Mouse (Mus musculus) mature B cell (primary cell): ENCODE measurements around the gene Vegfd.

ENCODE experiments used
- in situ Hi-C: fragments of 300-500 bp; cut with MboI; formaldehyde crosslinking; loops from 2 replicates; pipeline ENCODE4 v1.14.3; 2019

The Vegfd gene

GRCm38 (mm10) chrX:164373081-164373480 lies at the start of gene Vegfd:
Vegfd (plus strand) TSS chrX:164373378.
- in situ Hi-C loops, result no loop called here

GRCm38 (mm10) chrX:164323391-164323913 lies 49.7 kb upstream of the Vegfd start:
- in situ Hi-C loops, result no loop called here

GRCm38 (mm10) chrX:164330351-164330750 lies 42.8 kb upstream of the Vegfd start:
- in situ Hi-C loops, result no loop called here

DNA sequence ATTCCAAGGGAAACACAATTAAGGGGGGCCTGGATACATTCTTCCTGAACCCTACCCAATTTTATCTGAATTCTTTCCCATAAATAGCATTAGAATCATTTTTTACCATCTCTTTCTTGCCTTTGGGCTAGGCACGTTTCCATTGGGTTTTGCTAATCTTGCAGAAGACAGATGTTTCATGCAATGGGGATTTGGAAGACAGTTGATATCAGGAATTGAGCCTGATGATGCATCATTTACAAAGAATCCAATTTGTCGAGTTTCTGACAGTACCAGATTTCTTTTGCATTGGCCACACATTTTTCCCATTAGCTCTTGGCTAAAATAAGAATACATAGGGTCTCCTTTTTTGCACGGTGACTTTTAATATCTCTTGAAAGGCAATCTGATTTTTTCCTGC lies 42.4 kb upstream of the Vegfd start:
- in situ Hi-C loops, result no loop called here

GRCm38 (mm10) chrX:164338591-164338990 lies 34.6 kb upstream of the Vegfd start:
- in situ Hi-C loops, result no loop called here

DNA sequence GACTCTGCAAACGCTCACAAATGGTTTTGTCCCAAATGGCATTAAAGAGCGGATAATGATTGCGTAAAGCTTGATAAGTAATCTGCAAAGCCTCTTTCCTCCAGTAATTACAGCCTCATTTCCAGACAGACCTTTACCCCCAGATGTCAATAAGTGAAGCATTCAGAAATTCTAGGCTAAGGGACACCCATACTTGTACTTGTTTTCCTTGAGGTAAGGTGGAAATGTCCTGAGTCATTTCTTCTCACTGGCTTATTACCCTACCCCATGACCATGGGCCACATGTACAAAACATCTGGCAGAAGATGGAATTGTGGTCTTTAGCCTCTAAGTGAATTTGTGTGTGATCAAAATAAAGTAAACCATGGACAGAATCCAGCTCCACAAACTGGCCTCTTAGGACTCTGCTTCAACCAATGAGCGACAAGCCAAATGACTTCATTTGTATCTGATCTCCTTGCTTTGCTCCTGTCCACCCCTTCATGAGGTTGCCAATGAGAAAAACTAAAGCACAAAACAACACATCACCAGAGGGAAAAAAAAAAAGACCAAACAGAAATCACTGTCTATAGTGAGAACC lies 27.7 kb upstream of the Vegfd start:
- in situ Hi-C loops, result no loop called here

DNA sequence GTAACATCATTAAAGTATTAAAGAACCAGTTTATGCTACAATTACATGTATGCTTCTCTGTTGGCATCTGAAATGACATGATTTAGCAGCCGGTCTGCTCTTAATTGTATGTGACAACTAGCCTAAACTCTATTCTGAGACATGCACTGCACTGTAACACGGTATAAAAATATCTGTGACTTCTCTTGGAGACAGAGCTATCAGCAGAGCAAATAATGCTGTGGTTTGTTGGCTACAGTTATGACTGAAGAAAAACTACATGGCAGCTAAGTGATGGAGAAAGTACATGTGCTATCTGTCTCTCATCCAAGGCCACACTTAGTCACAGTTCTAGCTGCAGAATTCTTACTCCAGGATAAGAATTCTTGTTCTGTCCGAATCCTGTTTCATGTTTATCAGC lies 24.2 kb upstream of the Vegfd start:
- in situ Hi-C loops, result no loop called here

DNA sequence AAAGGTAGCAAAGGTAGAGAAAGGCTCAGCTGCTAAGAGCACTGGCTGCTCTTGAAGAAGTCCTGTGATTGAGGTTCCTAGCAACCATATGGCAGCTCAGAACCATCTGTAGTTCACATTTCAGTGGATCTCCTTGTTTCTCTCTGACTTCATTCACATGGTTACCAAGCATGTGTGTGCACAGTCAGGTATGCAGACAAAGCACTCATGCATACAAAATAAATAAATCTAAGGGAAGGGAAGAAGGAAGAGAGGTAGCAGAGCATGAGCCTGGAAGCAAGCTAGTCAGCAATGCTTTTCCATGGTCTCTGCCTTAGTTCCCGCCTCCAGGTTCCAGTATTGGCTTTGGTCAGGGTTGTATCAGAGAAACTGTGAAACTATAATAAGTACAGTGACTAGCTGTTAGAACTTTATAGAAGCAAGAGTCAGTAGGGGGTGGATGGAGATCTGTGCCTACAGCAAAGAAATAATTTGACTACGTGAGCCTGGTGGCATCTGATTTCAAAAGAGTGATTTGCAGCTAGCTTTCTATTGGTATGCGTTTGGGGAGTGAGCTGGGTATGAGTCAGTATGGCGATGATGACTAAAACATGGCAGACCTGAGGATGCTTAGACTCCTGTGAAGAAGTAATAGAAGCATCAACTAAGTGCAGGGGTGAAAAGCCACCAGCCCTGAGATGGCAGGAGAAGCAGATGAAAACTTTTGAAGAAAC lies 7.9 kb upstream of the Vegfd start:
- in situ Hi-C loops, result no loop called here

DNA sequence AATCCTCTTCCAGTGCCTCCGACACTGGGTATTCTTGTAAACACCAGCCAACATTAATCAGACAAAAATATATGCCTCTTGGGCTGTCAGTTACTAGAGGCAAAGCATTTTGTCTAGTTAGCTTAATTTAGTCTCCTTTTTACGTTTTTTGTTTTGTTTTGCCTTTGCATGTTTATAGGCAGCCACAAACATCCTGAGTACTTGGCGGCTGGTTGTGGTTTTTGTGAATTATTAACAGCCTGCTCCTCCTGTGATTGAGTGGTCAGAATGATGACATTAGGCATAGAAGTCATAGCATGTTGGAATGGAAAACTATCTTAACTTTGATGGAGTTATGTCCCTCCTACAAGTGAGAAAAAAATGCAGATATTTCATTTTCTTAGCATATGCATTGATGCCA lies 2.6 kb upstream of the Vegfd start:
- in situ Hi-C loops, result no loop called here

- in situ Hi-C loops, result no loop called here
Observed at GRCm38 (mm10) chrX:164374586-164374985, 1.4 kb downstream of the Vegfd start.

DNA sequence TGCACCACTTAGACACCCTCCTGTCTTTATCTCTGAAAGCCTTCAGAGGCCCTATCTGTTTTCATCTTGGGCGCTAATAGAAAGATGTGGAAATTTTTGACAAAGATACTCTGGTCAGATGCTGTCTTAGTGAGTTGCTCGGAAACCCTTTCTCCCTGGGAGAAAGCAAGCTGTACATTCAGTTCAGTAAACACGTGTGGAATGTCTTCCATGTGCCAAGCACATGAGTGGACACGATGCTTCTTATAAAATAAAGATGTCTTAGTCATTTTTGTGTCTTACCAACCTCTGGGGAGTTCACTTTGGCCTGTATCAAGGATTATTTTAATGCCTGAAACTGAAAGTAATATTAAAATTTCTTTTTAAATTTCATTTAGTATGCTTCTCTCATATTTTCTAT lies 6.5 kb downstream of the Vegfd start:
- in situ Hi-C loops, result no loop called here

DNA sequence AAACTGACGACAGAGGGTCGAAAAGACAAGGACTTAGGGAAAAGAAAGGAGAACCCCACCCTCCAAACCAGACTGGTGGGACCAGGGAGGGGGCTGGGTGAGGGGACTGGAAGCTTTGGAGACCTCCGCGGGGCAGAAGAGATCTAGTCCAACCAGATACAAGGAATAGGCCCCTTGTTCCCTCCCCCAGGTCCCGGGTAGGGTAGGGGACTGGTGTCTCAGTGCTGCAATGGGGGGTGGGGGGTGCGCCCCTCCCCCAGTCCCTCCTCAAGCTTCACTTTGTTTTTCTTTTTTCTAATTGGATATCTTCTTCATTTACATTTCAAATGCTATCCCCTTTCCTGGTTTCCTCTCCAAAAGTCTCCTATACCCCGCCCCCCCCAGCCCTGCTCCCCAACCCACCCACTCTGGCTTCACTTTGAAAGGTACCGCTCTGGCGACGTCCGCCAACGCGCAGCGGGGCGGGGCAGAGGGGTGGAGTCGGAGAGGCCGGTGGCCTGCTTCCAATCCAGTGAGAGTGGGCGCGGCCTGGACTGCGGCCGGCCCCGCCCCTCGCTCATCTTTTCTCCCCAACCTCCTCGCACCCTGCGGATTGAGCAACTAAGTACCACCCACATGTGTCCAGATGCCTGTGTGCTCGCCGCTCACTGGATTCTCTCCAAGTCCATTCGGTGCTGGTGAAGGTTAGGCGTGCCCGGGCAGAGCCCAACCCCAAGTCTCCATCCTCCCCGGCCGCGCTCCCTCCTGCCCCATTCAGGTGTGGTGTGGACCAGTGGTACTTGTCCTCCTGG lies 8.6 kb downstream of the Vegfd start:
- in situ Hi-C loops, result no loop called here

DNA sequence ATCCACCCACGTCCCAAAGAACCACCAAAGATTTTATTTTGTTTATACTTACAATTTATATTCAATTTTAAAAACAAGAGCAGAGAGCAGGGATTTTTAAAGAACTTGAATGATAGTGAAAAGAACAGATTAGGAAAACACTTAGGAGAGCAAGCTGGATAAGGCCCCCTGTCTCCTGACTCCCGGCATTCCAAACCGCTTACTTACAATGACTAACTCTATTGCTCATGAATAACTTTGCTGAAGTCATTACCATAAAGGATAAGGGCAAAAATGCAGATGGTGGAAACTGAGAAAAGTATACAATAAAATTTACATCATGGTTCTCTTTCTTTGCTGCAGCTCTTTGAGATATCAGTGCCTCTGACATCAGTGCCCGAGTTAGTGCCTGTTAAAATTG lies 20.9 kb downstream of the Vegfd start:
- in situ Hi-C loops, result no loop called here

DNA sequence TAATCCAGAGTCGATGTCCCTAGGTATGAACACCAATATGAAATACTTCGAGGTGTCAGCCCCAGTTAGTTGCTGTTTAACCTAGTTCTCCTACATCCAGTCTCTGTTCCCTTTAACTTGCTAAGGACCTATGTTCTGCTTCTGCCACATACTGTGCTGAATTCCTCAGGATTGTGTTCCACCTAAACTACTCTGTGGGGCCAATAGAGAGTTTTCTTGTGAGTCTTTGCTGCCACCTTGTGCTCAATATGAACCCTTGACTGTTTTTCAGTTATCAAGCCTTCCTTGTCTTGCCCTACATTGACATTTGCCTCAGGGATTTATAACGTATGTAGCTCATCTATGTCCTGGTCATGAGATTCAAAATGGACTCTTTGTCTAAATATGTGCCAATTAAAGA lies 25.3 kb downstream of the Vegfd start:
- in situ Hi-C loops, result no loop called here

GRCm38 (mm10) chrX:164405080-164405649 lies 32.0 kb downstream of the Vegfd start:
- in situ Hi-C loops, result loop anchor here (25.0 kb wide), 1 partner anchor 218 kb away; no protein-coding TSS in a partner anchor

DNA sequence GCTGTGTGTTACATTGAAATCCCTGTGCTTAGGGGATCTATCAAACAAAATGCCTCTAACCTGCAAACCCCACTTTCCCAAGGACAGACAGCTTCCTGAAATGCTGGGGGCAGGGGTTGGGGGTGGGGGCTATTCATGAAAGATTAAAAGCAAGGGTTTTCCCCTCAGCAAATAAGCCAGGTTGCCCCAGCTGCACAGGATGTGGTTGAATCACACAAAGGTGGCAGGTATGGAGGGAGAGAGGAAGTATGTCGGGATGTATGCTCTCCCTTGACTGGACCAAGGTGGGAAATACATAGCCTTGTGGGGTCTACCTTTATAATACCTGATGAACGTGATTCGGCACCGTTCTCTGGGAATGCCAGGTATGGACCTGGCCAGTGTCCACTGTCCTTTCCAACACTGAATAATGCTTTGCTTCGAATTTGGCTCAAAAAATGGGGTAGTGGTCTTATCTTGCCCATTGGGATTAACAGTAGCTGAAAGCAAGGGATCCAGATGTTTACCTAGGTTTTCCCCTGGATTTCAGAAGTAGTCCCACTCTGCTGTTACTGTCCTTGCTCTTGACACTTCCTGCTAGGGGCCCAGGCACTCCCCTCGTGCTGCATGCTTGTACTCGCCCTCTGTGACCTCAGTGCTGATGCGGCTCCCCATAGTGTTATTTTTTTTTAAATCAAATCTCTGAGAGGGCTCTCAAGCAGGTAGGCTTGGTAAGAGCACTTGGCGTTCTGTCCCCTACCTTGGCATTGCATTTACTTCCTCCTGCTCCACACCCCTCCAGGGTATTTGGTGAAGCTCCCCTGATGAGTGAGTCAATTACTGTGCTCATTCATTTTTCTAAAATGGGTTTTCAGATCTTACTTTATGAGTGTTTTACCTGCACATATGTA lies 33.2 kb downstream of the Vegfd start:
- in situ Hi-C loops, result loop anchor here (25.0 kb wide), 1 partner anchor 219 kb away; no protein-coding TSS in a partner anchor

DNA sequence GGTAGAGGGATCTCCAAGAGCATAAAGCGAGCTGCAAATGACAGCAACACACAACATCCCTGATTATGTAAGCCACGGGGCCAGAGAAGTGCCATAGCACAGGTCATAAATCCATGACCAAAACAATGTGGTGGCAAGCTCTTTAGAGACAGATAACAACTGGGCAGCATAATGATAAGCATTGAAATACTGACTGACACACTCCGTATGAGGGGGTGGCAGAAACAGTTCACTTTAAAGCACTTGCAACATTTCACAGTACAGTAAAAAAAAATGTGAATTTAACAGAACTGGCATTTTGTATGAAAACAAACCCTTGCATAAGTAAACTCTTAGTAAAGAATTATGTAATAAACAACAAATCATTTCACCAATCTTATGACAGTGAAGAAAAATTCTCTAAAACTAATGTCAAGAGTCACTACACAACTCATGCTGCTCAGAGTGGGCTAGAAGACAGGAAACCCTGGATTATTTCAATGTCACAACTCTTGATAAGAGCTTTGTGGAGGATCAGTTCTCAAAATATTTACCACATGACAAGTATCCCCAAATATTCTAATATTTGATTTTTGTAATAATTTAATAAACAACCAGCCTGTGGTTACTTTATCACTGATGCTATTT lies 35.2 kb downstream of the Vegfd start:
- in situ Hi-C loops, result loop anchor here (25.0 kb wide), 1 partner anchor 221 kb away; no protein-coding TSS in a partner anchor

DNA sequence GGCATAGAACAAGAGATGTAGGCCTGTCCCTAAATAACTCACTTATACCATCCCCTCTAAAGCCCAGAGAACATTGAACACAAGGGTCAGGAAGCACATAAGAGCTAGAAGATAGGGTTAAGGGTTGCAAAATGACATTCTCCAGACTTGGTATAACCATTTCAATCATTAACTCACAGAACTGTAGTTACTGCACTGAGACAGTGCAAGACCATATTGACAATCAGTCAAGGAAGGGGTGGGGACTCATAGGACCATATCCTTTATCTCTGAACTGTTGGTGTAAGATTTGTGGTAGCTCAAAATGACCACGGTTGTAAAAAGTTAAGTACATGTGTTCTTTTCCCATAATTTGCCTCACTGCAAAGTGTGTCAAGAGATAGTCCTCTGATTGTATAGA lies 37.4 kb downstream of the Vegfd start:
- in situ Hi-C loops, result loop anchor here (25.0 kb wide), 1 partner anchor 223 kb away; no protein-coding TSS in a partner anchor

DNA sequence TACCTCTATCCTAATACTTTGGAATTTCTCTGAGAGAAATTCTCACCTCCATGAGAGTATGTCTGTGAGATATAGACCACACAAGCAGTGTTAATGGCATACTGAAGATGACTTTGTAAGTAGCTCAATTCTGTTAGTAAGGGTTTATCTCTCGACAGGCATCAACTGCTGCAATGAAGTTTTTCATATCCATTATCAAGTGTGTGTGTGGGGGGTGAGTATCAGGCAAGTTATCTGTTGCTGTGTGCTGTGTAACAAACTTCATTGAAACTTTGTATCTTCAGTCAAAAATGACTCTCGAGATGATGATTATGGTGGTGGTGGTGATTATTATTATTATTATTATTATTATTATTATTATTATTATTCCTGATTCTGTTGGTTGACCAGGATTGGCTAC lies 43.6 kb downstream of the Vegfd start:
- in situ Hi-C loops, result loop anchor here (25.0 kb wide), 1 partner anchor 230 kb away; no protein-coding TSS in a partner anchor

- in situ Hi-C loops, result loop anchor here (25.0 kb wide), 1 partner anchor 231 kb away; no protein-coding TSS in a partner anchor
Observed at GRCm38 (mm10) chrX:164418008-164418407, 44.8 kb downstream of the Vegfd start.
